Mouse (Mus musculus) CH12.LX (cell line): ENCODE measurements around the gene Dscaml1. TPM values are rescaled to one million over a fixed set of nuclear protein-coding genes. Genes with fewer than 3 reads are reported as not detected.
"Not testable (repeated sequence)": the region's sequence is repeated elsewhere in the genome, so short reads cannot be mapped to it uniquely, and the experiment has no call there.

ENCODE experiments used
- DNase-seq: peaks from one replicate; pipeline ENCODE4 v3.0.0-alpha.2; 2013; ENCODE audit errors: extremely low read depth
- H3K27ac ChIP-seq: 2 replicates; pipeline ENCODE4 v1.5.1; 2012; ENCODE audit warnings: low read depth, mild to moderate bottlenecking, control low read depth, moderate library complexity; ENCODE audit not compliant: insufficient read depth
- H3K27me3 ChIP-seq: replicated peaks from 2 replicates; pipeline ENCODE3; 2012; ENCODE audit warnings: inconsistent platforms
- H3K36me3 ChIP-seq, 2 experiments: replicated peaks in 1 of 2; 2 replicates each; pipeline versions ENCODE3 to v1.6.1; 2012; ENCODE audit warnings: inconsistent platforms in 1 of 2, low read length in 1 of 2, mild to moderate bottlenecking in 1 of 2, mixed read lengths in 1 of 2, moderate library complexity in 1 of 2; ENCODE audit not compliant: control insufficient read depth in 1 of 2, insufficient read depth in 1 of 2
- H3K4me1 ChIP-seq, 2 experiments: 2 replicates each; pipeline ENCODE4 v1.6.1; 2012; ENCODE audit warnings: inconsistent platforms in 1 of 2, moderate library complexity in 1 of 2; ENCODE audit not compliant: insufficient read depth in 2 of 2, control insufficient read depth in 1 of 2
- H3K4me2 ChIP-seq: 2 replicates; pipeline ENCODE4 v1.6.1; 2012; ENCODE audit warnings: low read depth, mild to moderate bottlenecking, control low read depth; ENCODE audit not compliant: poor library complexity, insufficient read depth, severe bottlenecking
- H3K4me3 ChIP-seq, 3 experiments: fragments of 150-350 bp in 1 of 3; sonication (generic) in 1 of 3; replicated peaks in 1 of 3; 2 replicates each; pipeline versions ENCODE3 to v1.5.1; 2011 to 2012; ENCODE audit warnings: low read depth in 2 of 3, low read length in 2 of 3, mild to moderate bottlenecking in 2 of 3, moderate library complexity in 2 of 3, control low read depth in 1 of 3, improper control_type of control experiment in 1 of 3, inconsistent platforms in 1 of 3, mixed read lengths in 1 of 3; ENCODE audit not compliant: poor library complexity in 1 of 3
- H3K79me2 ChIP-seq: replicated peaks from 2 replicates; pipeline ENCODE4 v1.6.1; 2012; ENCODE audit warnings: mild to moderate bottlenecking, moderate library complexity; ENCODE audit not compliant: control insufficient read depth, poor library complexity, insufficient read depth, severe bottlenecking; ENCODE audit errors: extremely low read depth
- H3K9ac ChIP-seq: 2 replicates; pipeline ENCODE4 v1.6.1; 2012; ENCODE audit warnings: low read depth, mild to moderate bottlenecking, control low read depth, moderate library complexity; ENCODE audit not compliant: insufficient read depth
- H3K9me3 ChIP-seq: replicated peaks from 2 replicates; pipeline ENCODE3; 2012; ENCODE audit warnings: low read length, inconsistent platforms, mixed read lengths
- CHD2 ChIP-seq: IDR thresholded peaks from 2 replicates; pipeline ENCODE4 v1.6.1; 2011; ENCODE audit warnings: low read length, improper control_type of control experiment
- CTCF ChIP-seq, 2 experiments: IDR thresholded peaks in 1 of 2; conservative IDR thresholded peaks in 1 of 2; 2 replicates each; pipeline ENCODE4 v1.5.1; 2011 to 2012; ENCODE audit warnings: low read depth in 2 of 2, low read length in 2 of 2, improper control_type of control experiment in 1 of 2, inconsistent platforms in 1 of 2, mild to moderate bottlenecking in 1 of 2, moderate library complexity in 1 of 2
- ELF1 ChIP-seq: IDR thresholded peaks from 2 replicates; pipeline ENCODE4 v1.6.1; 2014; ENCODE audit warnings: low read depth, mild to moderate bottlenecking, inconsistent platforms, low read length, improper control_type of control experiment
- EP300 ChIP-seq: IDR thresholded peaks from 2 replicates; pipeline ENCODE4 v1.6.1; 2011; ENCODE audit warnings: low read length, improper control_type of control experiment
- GABPA ChIP-seq: IDR thresholded peaks from 2 replicates; pipeline ENCODE4 v1.6.1; 2012; ENCODE audit warnings: low read depth, low read length, improper control_type of control experiment, inconsistent platforms; ENCODE audit not compliant: insufficient replicate concordance
- IRF4 ChIP-seq: IDR thresholded peaks from 2 replicates; pipeline ENCODE4 v1.6.1; 2014; ENCODE audit warnings: low read depth, mild to moderate bottlenecking, inconsistent platforms, low read length, improper control_type of control experiment
- JUND ChIP-seq: conservative IDR thresholded peaks from 2 replicates; pipeline ENCODE4 v1.6.1; 2011; ENCODE audit warnings: low read depth, low read length, improper control_type of control experiment
- MAX ChIP-seq: IDR thresholded peaks from 2 replicates; pipeline ENCODE4 v1.6.1; 2011; ENCODE audit warnings: low read length, improper control_type of control experiment
- MEF2A ChIP-seq: IDR thresholded peaks from 2 replicates; pipeline ENCODE4 v1.6.1; 2014; ENCODE audit warnings: low read depth, mild to moderate bottlenecking, inconsistent platforms, low read length, improper control_type of control experiment, borderline replicate concordance
- NELFE ChIP-seq: IDR thresholded peaks from 2 replicates; pipeline ENCODE4 v1.6.1; 2011; ENCODE audit warnings: low read depth, low read length, improper control_type of control experiment
- RAD21 ChIP-seq: IDR thresholded peaks from 2 replicates; pipeline ENCODE4 v1.6.1; 2011; ENCODE audit warnings: low read depth, mild to moderate bottlenecking, low read length, improper control_type of control experiment, moderate library complexity
- RCOR1 ChIP-seq: conservative IDR thresholded peaks from 2 replicates; pipeline ENCODE4 v1.6.1; 2012; ENCODE audit warnings: low read depth, mild to moderate bottlenecking, inconsistent platforms, low read length, improper control_type of control experiment
- SIN3A ChIP-seq: IDR thresholded peaks from 2 replicates; pipeline ENCODE4 v1.6.1; 2012; ENCODE audit warnings: low read length, improper control_type of control experiment, inconsistent platforms
- SMC3 ChIP-seq: IDR thresholded peaks from 2 replicates; pipeline ENCODE4 v1.6.1; 2011; ENCODE audit warnings: low read depth, low read length, improper control_type of control experiment
- TBP ChIP-seq: conservative IDR thresholded peaks from 2 replicates; pipeline ENCODE4 v1.6.1; 2011; ENCODE audit warnings: low read depth, low read length, improper control_type of control experiment
- USF1 ChIP-seq: IDR thresholded peaks from 2 replicates; pipeline ENCODE4 v1.6.1; 2014; ENCODE audit warnings: low read depth, mild to moderate bottlenecking, inconsistent platforms, low read length, improper control_type of control experiment
- ZC3H11A ChIP-seq: IDR thresholded peaks from 2 replicates; pipeline ENCODE4 v1.6.1; 2012; ENCODE audit warnings: low read depth, mild to moderate bottlenecking, inconsistent platforms, low read length, improper control_type of control experiment
- dilution Hi-C: fragments of 300-500 bp; cut with MboI; formaldehyde crosslinking; loops from 2 replicates; pipeline ENCODE4 v1.14.3; 2020; ENCODE audit warnings: low sequenced_read_pairs; ENCODE audit not compliant: extremely low pct_unique_long_range_greater_than_20kb, extremely low pct_ligation_motif_present
- in situ Hi-C: fragments of 300-500 bp; cut with MboI; formaldehyde crosslinking; loops from 3 replicates; pipeline ENCODE4 v1.14.3; 2019; ENCODE audit warnings: low sequenced_read_pairs, low pct_ligation_motif_present, low pct_unique_long_range_greater_than_20kb, mixed read lengths
- polyA plus RNA-seq: library from polyadenylated mRNA; unstranded; fragments of >175 nt; gene quantifications from 2 replicates; pipeline ENCODE4 v1.2.1, GENCODE M21; 2012; ENCODE audit warnings: low read depth; ENCODE audit not compliant: insufficient read length
- total RNA-seq, 2 experiments: library from RNA; depleted of rRNA; stranded (reverse); fragments of 300-350 nt in 1 of 2; fragments of >200 nt in 1 of 2; gene quantifications; 2 replicates each; pipeline ENCODE4 v1.2.3; 2012 to 2014

Dscaml1 gene
- total and polyA plus RNA-seq, 3 experiments, result not detected

DNA sequence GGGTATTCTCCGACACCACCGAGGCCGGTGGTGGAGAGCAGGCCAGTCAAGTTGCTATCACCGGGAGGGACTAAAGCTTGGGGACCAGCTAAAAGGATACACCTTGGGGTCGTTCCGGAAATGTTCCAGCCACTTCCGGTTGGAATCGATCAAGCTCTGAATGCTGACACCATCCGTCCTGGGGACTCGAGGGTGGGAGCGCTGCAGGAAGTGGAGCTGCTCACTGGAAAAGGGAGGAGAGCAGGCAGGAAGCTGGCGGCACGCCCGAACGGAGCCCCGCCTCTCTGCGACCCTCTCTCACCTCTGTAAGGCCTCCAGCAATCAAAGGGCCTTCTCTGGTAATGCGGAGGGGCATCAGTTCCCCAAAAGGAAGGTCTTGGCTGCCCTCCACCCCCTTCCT is 342.0 kb downstream of the Dscaml1 start:
- TF ChIP-seq JUND (no peak), RCOR1 (no peak), ELF1 (no peak), NELFE (no peak), MEF2A (no peak), SMC3 (no peak), RAD21 (no peak), CHD2 (no peak), ZC3H11A (no peak), GABPA (no peak), EP300 (no peak), IRF4 (no peak), SIN3A (no peak), TBP (no peak)
- Histone ChIP-seq H3K4me2 (no peak overlapping the region), H3K9me3 (no peaks in the 10 kb centered on the region), H3K4me3 (no peak overlapping the region), H3K36me3 (peaks cover 31 to 62% of the 10 kb centered on the region in 2 experiments), H3K4me1 (no peaks in the 10 kb centered on the region), H3K27ac (no peak overlapping the region), H3K27me3 (no peaks in the 10 kb centered on the region), H3K79me2 (no peaks in the 10 kb centered on the region), H3K9ac (no peak overlapping the region)
- dilution Hi-C loops (no loop called here), in situ Hi-C loops (no loop called here)
- no peak for DNase-seq

DNA sequence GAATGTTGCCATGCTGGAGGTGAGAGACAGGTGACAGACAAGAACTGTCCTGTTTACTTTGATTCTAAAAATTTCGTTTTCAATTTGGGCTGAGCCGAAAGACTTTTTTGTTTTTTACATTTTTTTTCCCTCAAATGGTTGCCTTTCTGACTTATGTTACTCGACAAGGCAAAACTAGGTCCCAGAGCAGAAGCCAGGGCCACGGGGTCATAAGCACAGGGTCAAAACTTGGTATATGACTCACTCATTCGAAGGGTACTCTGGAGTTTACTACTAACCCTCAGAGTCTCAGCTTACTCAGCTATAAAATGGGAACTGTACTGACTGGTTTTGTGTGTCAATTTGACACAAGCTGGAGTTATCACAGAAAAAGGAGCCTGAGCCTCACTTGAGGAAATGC is 343.2 kb downstream of the Dscaml1 start:
- Histone ChIP-seq H3K9me3 (no peaks in the 10 kb centered on the region), H3K36me3 (peaks cover 42 to 74% of the 10 kb centered on the region in 2 experiments)
- dilution Hi-C loops, result no loop called here

DNA sequence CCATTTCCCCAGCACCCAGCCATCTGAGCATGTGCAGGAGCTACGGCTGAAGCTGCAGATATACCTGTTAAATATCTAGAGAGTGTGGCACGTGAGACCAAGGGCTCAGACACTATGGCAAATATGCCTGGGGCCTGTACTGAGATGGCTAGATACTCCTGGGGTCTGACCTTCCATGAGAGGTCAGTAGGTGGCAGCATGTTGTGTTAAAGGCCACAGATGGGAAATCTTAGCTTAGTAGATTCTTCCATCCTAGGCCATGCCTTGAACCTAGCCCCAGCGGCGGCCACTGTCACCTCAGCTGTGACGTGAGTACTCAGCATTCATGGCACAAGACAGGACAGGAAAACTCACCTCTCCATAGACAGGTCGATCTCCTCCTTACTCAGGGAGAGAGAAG is 347.7 kb downstream of the Dscaml1 start:
- H3K4me1 ChIP-seq, result no peaks in the 10 kb centered on the region
- TF ChIP-seq CTCF (conservative IDR thresholded peaks at IDR 0.05 in 1 of 2, IDR thresholded peaks at IDR 0.05 in 1 of 2; ENCODE audit: low read depth in 2 of 2, low read length in 2 of 2) (peak in 1 of 2 experiments; percentile 50; a peak in 2 of 4 replicates), MEF2A (no peak), RAD21 (peak; percentile 40), SMC3 (peak; percentile 39), MAX (no peak)
- TF ChIP-seq, all 38 proteins: peak for 3
- H3K27me3 ChIP-seq, result no peaks in the 10 kb centered on the region
- H3K36me3 ChIP-seq, result peaks cover 66 to 94% of the 10 kb centered on the region in 2 experiments
- dilution Hi-C loops, result no loop called here
- in situ Hi-C loops, result no loop called here
- no peaks in the 10 kb centered on the region for H3K79me2 ChIP-seq
- H3K9me3 ChIP-seq, result no peaks in the 10 kb centered on the region
- H3K9ac ChIP-seq, result no peak overlapping the region
- DNase-seq, result peak; percentile 20
- no peak overlapping the region for H3K4me3 ChIP-seq
- no peak overlapping the region for H3K27ac ChIP-seq
- H3K4me2 ChIP-seq, result no peak overlapping the region

More for the DNA sequence above, 343.2 kb downstream of the Dscaml1 start:
- Histone ChIP-seq H3K4me3 (no peak overlapping the region), H3K27ac (no peak overlapping the region), H3K27me3 (no peaks in the 10 kb centered on the region), H3K79me2 (no peaks in the 10 kb centered on the region), H3K9ac (no peak overlapping the region)
- TF ChIP-seq USF1 (no peak), TBP (no peak)
- TF ChIP-seq, all 38 proteins: peak for 0
- H3K4me1 ChIP-seq, result no peaks in the 10 kb centered on the region
- no peak overlapping the region for H3K4me2 ChIP-seq
- in situ Hi-C loops, result no loop called here
- DNase-seq, result no peak

DNA sequence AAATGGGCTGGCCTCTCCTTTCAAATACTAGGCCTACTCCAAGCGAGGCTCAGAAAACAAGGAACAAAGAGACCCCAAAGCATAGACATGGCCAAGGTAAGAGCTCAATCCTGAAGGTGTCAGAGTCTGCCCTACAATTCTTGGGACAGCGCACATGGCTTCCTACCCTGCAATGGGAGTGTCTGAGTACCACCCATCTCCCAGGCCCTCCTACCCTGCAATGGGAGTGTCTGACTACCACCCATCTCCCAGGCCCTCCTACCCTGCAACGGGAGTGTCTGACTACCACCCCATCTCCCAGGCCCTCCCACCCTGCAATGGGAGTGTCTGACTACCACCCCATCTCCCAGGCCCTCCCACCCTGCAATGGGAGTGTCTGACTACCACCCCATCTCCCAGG is 349.7 kb downstream of the Dscaml1 start:
- H3K4me2 ChIP-seq, dilution Hi-C loops, in situ Hi-C loops, H3K4me3 ChIP-seq, H3K27ac ChIP-seq, H3K9ac ChIP-seq, DNase-seq, H3K4me1 ChIP-seq, H3K9me3 ChIP-seq, H3K79me2 ChIP-seq, H3K27me3 ChIP-seq: not testable (repeated sequence)
- peaks cover 58 to 89% of the 10 kb centered on the region in 2 experiments for H3K36me3 ChIP-seq
